Mouse (Mus musculus) forebrain, embryonic 15.5 days (tissue): ENCODE data around the gene F11r. TPM values are rescaled to one million over a fixed set of nuclear protein-coding genes. Genes with fewer than 3 reads are reported as not detected.
A peak's percentile ranks its signal among the peaks of the same experiment; 100 is the strongest.

Experiments used
- ATAC-seq: fragments of 200-750 bp; cut with Nextera tagmentation; replicated peaks from 2 replicates; pipeline ENCODE4 v1.8.0; 2017; ENCODE audit warnings: mild to moderate bottlenecking, moderate TSS enrichment, moderate library complexity
- H3K27ac ChIP-seq: fragments of 300-500 bp; sonication (generic); replicated peaks from 2 replicates; pipeline ENCODE4 v1.5.1; 2015; ENCODE audit warnings: mild to moderate bottlenecking, inconsistent platforms
- H3K27me3 ChIP-seq: fragments of 300-500 bp; sonication (generic); 2 replicates; pipeline ENCODE4 v1.6.1; 2015; ENCODE audit warnings: inconsistent platforms
- H3K36me3 ChIP-seq: fragments of 300-500 bp; sonication (generic); 2 replicates; pipeline ENCODE4 v1.6.1; 2015; ENCODE audit warnings: mild to moderate bottlenecking, inconsistent platforms
- H3K4me1 ChIP-seq: fragments of 300-500 bp; sonication (generic); 2 replicates; pipeline ENCODE4 v1.6.1; 2015; ENCODE audit warnings: inconsistent platforms
- H3K4me2 ChIP-seq: fragments of 300-500 bp; sonication (generic); replicated peaks from 2 replicates; pipeline ENCODE4 v1.6.1; 2015; ENCODE audit warnings: mild to moderate bottlenecking, inconsistent platforms
- H3K4me3 ChIP-seq: fragments of 300-500 bp; sonication (generic); 2 replicates; pipeline ENCODE4 v1.5.1; 2015; ENCODE audit warnings: mild to moderate bottlenecking, inconsistent platforms
- H3K9ac ChIP-seq: fragments of 300-500 bp; sonication (generic); replicated peaks from 2 replicates; pipeline ENCODE4 v1.6.1; 2015; ENCODE audit warnings: mild to moderate bottlenecking, inconsistent platforms
- H3K9me3 ChIP-seq: fragments of 300-500 bp; sonication (generic); 2 replicates; pipeline ENCODE4 v1.6.1; 2016; ENCODE audit warnings: inconsistent platforms
- WGBS: fragments of 180-500 bp; shearing (Covaris S2); methylation state at CpG from one replicate; pipeline ENCODE4 v1.1.7; 2015; ENCODE audit warnings: mixed read lengths; 5-methylcytosine and 5-hydroxymethylcytosine counted together
- polyA plus RNA-seq: library from polyadenylated mRNA; unstranded; fragments of >200 nt; fragmentation: Nextera tagmentation; extraction: Ambion mirVana; gene quantifications from 2 replicates; pipeline ENCODE4 v1.2.1, GENCODE M21; 2015

The F11r gene
- polyA plus RNA-seq, 1 experiment from 2014 or later, result 9.6 TPM

DNA sequence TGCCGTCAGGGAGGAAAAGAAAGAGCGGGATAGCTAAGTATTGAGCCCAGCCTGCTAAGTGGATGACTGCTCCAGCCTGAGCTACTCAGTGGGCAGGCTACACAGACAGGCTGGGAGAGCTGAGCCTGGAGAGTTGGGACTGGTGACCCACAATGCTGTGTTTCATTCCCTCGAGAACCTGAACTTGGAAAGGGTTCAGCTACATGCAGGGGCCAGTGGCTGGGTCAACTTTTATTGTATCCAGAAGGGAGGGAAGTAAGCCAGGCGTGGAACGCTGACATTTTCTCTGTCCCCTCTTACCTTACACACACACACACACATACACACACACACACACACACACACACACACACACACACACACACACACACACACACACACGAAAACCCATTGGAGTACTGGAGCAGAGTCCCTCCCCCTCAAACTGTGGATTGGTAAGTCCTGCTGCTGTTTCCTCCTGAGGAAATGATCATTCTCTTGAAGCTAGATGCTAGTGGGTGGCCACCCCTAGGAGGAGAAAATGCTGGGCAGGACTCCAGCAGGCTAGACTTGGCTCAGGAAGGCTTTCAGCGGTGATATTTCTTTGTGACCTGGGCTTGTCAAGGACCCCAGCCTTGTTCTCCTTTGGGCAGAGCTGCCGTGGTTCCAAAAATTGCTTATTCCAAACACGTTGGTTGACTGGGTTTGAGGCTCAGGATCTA, 2.8 kb downstream of the F11r start:
- ATAC-seq, result no peak
- H3K4me2 ChIP-seq, result no peak overlapping the region

DNA sequence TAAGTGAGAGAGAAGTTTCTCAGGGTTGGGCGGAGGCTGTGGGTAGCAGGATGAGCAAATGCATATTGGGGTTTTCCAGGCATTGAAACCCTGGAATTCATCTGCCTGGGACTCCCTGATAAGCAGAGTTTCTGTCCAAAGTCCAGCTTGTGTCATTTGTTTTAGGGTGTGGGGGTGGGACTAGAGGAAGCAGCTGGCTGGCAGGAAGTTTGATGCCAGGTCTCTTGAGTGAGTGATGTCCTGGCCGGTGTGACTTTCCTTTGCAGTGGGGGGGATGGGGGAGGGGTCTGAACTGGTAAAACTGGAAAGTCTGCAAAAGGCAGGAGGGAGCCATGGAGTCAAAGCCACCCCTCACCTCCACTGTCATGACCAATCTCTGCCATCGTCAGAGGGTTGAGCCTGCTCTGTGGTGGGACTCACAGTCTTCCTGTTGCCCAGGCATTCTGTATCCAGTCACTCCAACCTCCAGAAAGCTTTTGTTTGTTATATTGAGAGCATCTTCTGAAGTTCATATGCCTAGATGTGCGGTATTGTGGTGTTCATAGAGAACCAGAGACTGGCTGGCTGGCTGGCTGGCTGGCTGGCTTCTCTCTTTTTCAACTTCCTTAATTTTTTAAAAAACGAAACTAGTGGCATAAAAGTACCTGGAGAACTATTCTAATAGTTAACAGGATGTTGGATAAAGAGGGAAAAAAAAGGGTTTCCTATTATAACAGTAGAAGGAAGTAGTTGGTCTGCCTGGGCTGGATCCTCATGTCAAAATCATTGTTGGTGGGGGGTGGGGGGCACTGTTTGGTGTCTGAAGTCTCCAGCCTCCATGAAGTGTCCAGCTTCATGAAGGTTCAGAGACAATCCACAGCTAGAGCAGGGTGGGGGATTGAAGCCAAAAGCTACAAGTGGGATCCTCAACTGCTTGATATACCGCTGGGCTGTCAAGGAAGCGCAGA, 4.4 kb downstream of the F11r start:
- WGBS, result 72% methylated on average over 7 of the region's 7 CpGs
- no peak for ATAC-seq
- Histone ChIP-seq H3K9me3 (no peaks in the 10 kb centered on the region), H3K36me3 (no peaks in the 10 kb centered on the region), H3K9ac (no peak overlapping the region), H3K4me3 (no peak overlapping the region), H3K27me3 (peaks cover 28% of the 10 kb centered on the region; the same call in 1 of the 2 replicates), H3K4me1 (peaks cover 10% of the 10 kb centered on the region), H3K27ac (0 out of 2 replicates have a peak overlapping the region, but pooled peaks have one; percentile 6), H3K4me2 (no peak overlapping the region)

More for the DNA sequence above, 2.8 kb downstream of the F11r start:
- Histone ChIP-seq H3K9me3 (no peaks in the 10 kb centered on the region), H3K4me1 (peaks cover 10% of the 10 kb centered on the region), H3K27ac (0 out of 2 replicates have a peak overlapping the region, but pooled peaks have one; percentile 18), H3K27me3 (peaks cover 29% of the 10 kb centered on the region; the same call in 1 of the 2 replicates), H3K9ac (no peak overlapping the region), H3K36me3 (no peaks in the 10 kb centered on the region), H3K4me3 (no peak overlapping the region)
- 55% methylated on average over 9 of the region's 9 CpGs for WGBS

GRCm38 (mm10) chr1:171442413-171442760, 5.1 kb downstream of the F11r start:
- Histone ChIP-seq H3K27me3 (peaks cover 22% of the 10 kb centered on the region; the same call in 1 of the 2 replicates), H3K27ac (no peak overlapping the region), H3K4me2 (no peak overlapping the region), H3K4me3 (no peak overlapping the region), H3K4me1 (peaks cover 6% of the 10 kb centered on the region), H3K36me3 (no peaks in the 10 kb centered on the region), H3K9ac (no peak overlapping the region), H3K9me3 (no peaks in the 10 kb centered on the region)
- ATAC-seq, result no peak
- WGBS, result 79% methylated on average over 8 of the region's 8 CpGs

DNA sequence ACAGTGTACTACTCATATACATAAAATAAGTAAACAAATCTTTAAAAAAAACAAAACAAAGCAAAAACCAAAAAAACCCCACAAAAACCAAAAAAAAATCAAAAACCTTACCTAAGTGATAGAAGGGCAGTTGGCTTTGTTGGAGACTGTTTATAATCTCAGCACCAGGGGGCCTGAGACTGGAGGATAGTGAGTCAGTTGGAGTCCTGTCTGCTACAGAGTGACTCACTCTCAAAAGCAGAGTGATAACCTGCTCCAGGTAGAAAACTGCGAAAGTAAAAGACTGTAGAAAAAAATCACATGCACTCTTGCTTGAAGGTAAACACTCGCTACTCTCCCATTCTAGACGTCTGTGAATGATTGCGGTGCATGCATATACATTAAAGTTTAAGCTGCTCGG, 7.7 kb downstream of the F11r start:
- Histone ChIP-seq H3K36me3 (no peaks in the 10 kb centered on the region), H3K4me2 (no peak overlapping the region), H3K9ac (no peak overlapping the region), H3K4me3 (no peak overlapping the region), H3K9me3 (no peaks in the 10 kb centered on the region), H3K4me1 (no peaks in the 10 kb centered on the region), H3K27me3 (no peaks in the 10 kb centered on the region), H3K27ac (no peak overlapping the region)
- no peak for ATAC-seq
- 94% methylated on average over 5 of the region's 5 CpGs for WGBS

GRCm38 (mm10) chr1:171446854-171447253, 9.5 kb downstream of the F11r start:
- 83% methylated on average over 7 of the region's 7 CpGs for WGBS
- no peak overlapping the region for H3K27ac ChIP-seq
- no peaks in the 10 kb centered on the region for H3K9me3 ChIP-seq
- no peak overlapping the region for H3K4me3 ChIP-seq
- no peak overlapping the region for H3K4me2 ChIP-seq
- H3K4me1 ChIP-seq, result no peaks in the 10 kb centered on the region
- no peaks in the 10 kb centered on the region for H3K27me3 ChIP-seq
- H3K9ac ChIP-seq, result no peak overlapping the region
- ATAC-seq, result no peak
- no peaks in the 10 kb centered on the region for H3K36me3 ChIP-seq

DNA sequence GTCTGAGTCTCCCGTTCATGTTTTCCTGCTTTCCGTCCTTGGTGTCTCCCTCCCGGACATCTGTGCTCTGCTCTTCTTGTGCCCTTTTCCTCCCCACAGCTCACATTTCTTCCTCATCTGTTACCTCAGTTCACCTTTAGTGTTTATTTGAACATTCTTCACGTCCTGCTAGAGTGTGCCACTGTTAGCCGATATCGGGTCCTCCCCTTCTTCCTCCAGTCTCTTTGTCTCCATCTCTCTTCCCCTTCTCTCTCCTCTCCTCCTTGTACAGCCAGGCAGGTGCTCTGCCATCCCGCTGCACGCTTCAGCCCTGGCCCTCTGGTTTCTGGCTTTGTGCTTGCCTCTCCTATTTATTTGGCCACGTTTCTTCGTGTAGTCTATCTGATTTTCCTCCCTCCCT, 10.4 kb downstream of the F11r start:
- H3K9ac ChIP-seq, result no peak overlapping the region
- no peak overlapping the region for H3K4me3 ChIP-seq
- no peaks in the 10 kb centered on the region for H3K27me3 ChIP-seq
- WGBS, result 79% methylated on average over 10 of the region's 10 CpGs
- no peaks in the 10 kb centered on the region for H3K4me1 ChIP-seq
- H3K9me3 ChIP-seq, result no peaks in the 10 kb centered on the region
- H3K36me3 ChIP-seq, result no peaks in the 10 kb centered on the region
- H3K27ac ChIP-seq, result no peak overlapping the region
- no peak overlapping the region for H3K4me2 ChIP-seq
- no peak for ATAC-seq

DNA sequence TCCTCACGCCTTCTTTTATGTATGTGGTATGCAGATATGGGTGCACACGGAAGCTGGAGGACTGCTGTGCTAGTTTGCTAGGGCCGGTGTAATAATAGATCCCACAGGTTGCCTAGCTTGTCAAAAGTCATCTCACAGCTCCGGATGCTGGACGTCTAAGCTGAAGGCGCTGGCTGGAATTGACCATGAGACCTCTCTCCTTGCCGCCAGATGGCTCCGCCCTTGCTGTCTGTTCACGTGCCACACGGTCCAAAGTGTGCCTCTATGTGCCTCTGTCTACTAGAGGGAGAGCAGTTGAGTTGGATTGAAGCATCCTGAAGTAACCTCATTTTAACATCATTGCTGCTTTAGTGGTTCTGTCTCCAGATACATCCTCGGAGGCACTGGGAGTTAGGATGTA, 12.7 kb downstream of the F11r start:
- Histone ChIP-seq H3K27me3 (no peaks in the 10 kb centered on the region), H3K27ac (no peak overlapping the region), H3K9me3 (no peaks in the 10 kb centered on the region), H3K4me1 (no peaks in the 10 kb centered on the region), H3K9ac (no peak overlapping the region), H3K4me2 (no peak overlapping the region), H3K4me3 (no peak overlapping the region), H3K36me3 (no peaks in the 10 kb centered on the region)
- WGBS, result 87% methylated on average over 11 of the region's 11 CpGs
- ATAC-seq, result no peak

- ATAC-seq, result no peak
- WGBS, result 83% methylated on average over 10 of the region's 10 CpGs
- no peaks in the 10 kb centered on the region for H3K36me3 ChIP-seq
- H3K9ac ChIP-seq, result no peak overlapping the region
- no peaks in the 10 kb centered on the region for H3K9me3 ChIP-seq
- H3K4me1 ChIP-seq, result no peaks in the 10 kb centered on the region
- H3K27ac ChIP-seq, result no peak overlapping the region
- no peak overlapping the region for H3K4me2 ChIP-seq
- no peak overlapping the region for H3K4me3 ChIP-seq
- no peaks in the 10 kb centered on the region for H3K27me3 ChIP-seq
Measured at GRCm38 (mm10) chr1:171451001-171451400, 13.7 kb downstream of the F11r start.

DNA sequence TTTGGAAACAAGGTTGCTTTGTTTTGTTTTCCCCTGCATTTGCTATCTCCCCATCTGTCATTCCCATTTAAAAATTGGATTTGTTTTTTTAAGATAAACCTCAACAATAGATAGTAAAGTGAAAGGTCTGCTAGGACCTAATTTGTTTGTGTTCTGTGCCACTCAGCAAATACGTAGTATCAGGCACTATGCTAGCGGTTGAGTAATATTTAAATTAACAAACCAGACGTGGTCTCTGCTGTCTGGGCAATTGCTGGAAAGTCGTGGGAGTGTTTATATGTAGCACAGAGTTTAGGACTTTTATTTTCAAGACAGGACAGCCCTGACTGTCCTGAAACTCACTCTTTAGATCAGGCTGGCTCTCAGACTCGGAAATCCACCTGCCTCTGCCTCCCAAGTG, 15.2 kb downstream of the F11r start:
- Histone ChIP-seq H3K4me3 (no peak overlapping the region), H3K4me2 (no peak overlapping the region), H3K36me3 (no peaks in the 10 kb centered on the region), H3K9me3 (no peaks in the 10 kb centered on the region), H3K9ac (no peak overlapping the region), H3K27me3 (no peaks in the 10 kb centered on the region), H3K4me1 (no peaks in the 10 kb centered on the region), H3K27ac (no peak overlapping the region)
- no peak for ATAC-seq
- 71% methylated on average over 5 of the region's 5 CpGs for WGBS

- Histone ChIP-seq H3K4me3 (no peak overlapping the region), H3K27ac (no peak overlapping the region), H3K27me3 (no peaks in the 10 kb centered on the region), H3K36me3 (no peaks in the 10 kb centered on the region), H3K4me1 (no peaks in the 10 kb centered on the region), H3K9me3 (no peaks in the 10 kb centered on the region), H3K9ac (no peak overlapping the region), H3K4me2 (no peak overlapping the region)
- ATAC-seq, result no peak
- WGBS, result 84% methylated on average over 5 of the region's 5 CpGs
Measured at GRCm38 (mm10) chr1:171452923-171453322, 15.6 kb downstream of the F11r start.

GRCm38 (mm10) chr1:171454926-171455325, 17.6 kb downstream of the F11r start:
- Histone ChIP-seq H3K27me3 (no peaks in the 10 kb centered on the region), H3K4me3 (no peak overlapping the region), H3K4me2 (no peak overlapping the region), H3K4me1 (peaks cover 4% of the 10 kb centered on the region), H3K27ac (no peak overlapping the region), H3K36me3 (no peaks in the 10 kb centered on the region), H3K9ac (no peak overlapping the region), H3K9me3 (no peaks in the 10 kb centered on the region)
- WGBS, result 75% methylated on average over 6 of the region's 6 CpGs
- ATAC-seq, result no peak

DNA sequence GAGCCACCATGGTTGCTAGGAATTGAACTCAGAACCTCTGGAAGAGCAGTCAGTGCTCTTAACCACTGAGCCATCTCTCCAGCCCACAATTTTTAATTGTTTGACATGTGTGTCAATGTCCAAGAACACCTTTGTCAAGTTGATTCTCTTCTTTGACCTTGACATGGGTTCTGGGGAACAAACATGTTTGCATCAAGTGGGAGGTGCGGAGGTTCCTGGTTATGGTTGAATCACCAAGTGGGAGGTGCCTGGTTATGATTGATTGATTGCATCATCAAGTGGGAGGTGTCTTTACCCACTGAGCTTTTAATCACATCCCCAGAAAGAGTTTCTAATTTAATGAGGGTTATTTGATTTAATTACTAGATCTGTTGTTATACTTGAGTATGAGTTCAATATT, 20.2 kb downstream of the F11r start:
- Histone ChIP-seq H3K27me3 (no peaks in the 10 kb centered on the region), H3K9ac (no peak overlapping the region), H3K4me3 (no peak overlapping the region), H3K36me3 (no peaks in the 10 kb centered on the region), H3K4me2 (no peak overlapping the region), H3K9me3 (no peaks in the 10 kb centered on the region), H3K4me1 (peaks cover 11% of the 10 kb centered on the region), H3K27ac (no peak overlapping the region)
- 94% methylated on average over 1 of the region's 1 CpGs for WGBS
- ATAC-seq, result no peak
